Mouse (Mus musculus) forebrain, embryonic 12.5 days (tissue): Measurements from ENCODE around the gene Trhr2. TPM values are rescaled to one million over a fixed set of nuclear protein-coding genes. Genes with fewer than 3 reads are reported as not detected.
A peak's percentile ranks its signal among the peaks of the same experiment; 100 is the strongest.
"Not testable (repeated sequence)": the region's sequence is repeated elsewhere in the genome, so short reads cannot be mapped to it uniquely, and the experiment has no call there.

Source experiments
- ATAC-seq: fragments of 200-750 bp; cut with Nextera tagmentation; 2 replicates; pipeline ENCODE4 v1.8.0; 2017; ENCODE audit warnings: moderate TSS enrichment; ENCODE audit not compliant: low FRiP score
- H3K27ac ChIP-seq: fragments of 300-500 bp; sonication (generic); 2 replicates; pipeline ENCODE4 v1.5.1; 2016; ENCODE audit warnings: mild to moderate bottlenecking
- H3K27me3 ChIP-seq: fragments of 300-500 bp; sonication (generic); 2 replicates; pipeline ENCODE4 v1.6.1; 2016; ENCODE audit warnings: mild to moderate bottlenecking
- H3K36me3 ChIP-seq: fragments of 300-500 bp; sonication (generic); replicated peaks from 2 replicates; pipeline ENCODE4 v1.6.1; 2016; ENCODE audit warnings: mild to moderate bottlenecking
- H3K4me1 ChIP-seq: fragments of 300-500 bp; sonication (generic); 2 replicates; pipeline ENCODE4 v1.6.1; 2016
- H3K4me2 ChIP-seq: fragments of 300-500 bp; sonication (generic); 2 replicates; pipeline ENCODE4 v1.6.1; 2016; ENCODE audit warnings: mild to moderate bottlenecking, moderate library complexity
- H3K4me3 ChIP-seq: fragments of 300-500 bp; sonication (generic); replicated peaks from 2 replicates; pipeline ENCODE4 v1.5.1; 2016; ENCODE audit warnings: mild to moderate bottlenecking
- H3K9ac ChIP-seq: fragments of 300-500 bp; sonication (generic); 2 replicates; pipeline ENCODE4 v1.6.1; 2016; ENCODE audit warnings: mild to moderate bottlenecking
- H3K9me3 ChIP-seq: fragments of 300-500 bp; sonication (generic); 2 replicates; pipeline ENCODE4 v1.6.1; 2016
- WGBS: fragments of 180-500 bp; shearing (Covaris S2); methylation state at CpG from one replicate; pipeline ENCODE4 v1.1.7; 2016; 5-methylcytosine and 5-hydroxymethylcytosine counted together
- polyA plus RNA-seq: library from polyadenylated mRNA; unstranded; fragments of >200 nt; fragmentation: Nextera tagmentation; extraction: Ambion mirVana; gene quantifications from 2 replicates; pipeline ENCODE4 v1.2.1, GENCODE M21; 2016

Trhr2 gene
- polyA plus RNA-seq, 1 experiment from 2014 or later: not detected

DNA sequence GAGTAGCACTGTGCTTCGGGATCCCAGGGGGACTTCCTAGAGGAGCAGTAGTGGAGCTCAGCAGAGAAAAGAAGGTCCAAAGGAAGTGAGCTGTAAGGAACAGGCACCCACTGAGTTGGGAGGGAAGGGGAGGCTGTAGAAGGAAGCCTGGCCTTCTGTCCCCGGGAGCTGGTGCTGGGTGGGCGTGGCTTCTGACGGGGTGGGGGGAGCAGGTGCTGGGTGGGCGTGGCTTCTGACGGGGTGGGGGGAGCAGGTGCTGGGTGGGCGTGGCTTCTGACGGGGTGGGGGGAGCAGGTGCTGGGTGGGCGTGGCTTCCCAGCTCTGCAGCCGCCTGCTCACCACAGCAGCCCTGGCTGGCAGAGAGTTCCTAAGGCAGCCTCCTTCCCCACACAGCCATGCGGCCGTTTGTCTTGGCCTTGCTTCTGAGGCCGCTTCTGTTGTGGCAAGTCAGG lies 36.6 kb downstream of the Trhr2 start:
- not testable (repeated sequence) for ATAC-seq, H3K4me3 ChIP-seq, H3K9ac ChIP-seq, H3K9me3 ChIP-seq, H3K36me3 ChIP-seq
- 0 out of 2 replicates have a peak overlapping the region, but pooled peaks have one; percentile 25 for H3K27ac ChIP-seq
- H3K4me2 ChIP-seq: 0 out of 2 replicates have a peak overlapping the region, but pooled peaks have one; percentile 6
- peaks cover 53% of the 10 kb centered on the region for H3K4me1 ChIP-seq
- peaks cover 16% of the 10 kb centered on the region for H3K27me3 ChIP-seq
- WGBS: 3% methylated on average over 13 of the region's 13 CpGs

DNA sequence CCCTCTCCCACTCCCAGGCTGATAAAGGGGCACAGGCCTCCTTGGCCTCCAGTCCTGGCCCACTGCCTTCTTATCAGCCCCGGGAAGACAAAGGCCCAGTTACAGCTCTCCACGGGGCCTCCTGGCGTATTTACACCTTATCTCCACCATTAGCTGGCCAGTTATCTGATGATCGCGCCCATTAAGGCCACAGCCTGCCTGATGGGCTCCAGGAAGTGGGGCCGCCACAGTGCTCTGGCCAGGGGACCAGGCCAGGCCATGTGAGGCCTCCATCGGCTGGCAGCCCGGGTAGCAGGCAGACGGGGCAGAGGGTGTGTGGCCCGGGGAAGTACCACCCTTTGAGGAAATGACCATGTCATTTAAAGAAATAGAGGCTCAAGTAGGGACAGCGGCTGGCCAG lies 37.8 kb downstream of the Trhr2 start:
- H3K27ac ChIP-seq: no peak overlapping the region
- no peak overlapping the region for H3K4me3 ChIP-seq

DNA sequence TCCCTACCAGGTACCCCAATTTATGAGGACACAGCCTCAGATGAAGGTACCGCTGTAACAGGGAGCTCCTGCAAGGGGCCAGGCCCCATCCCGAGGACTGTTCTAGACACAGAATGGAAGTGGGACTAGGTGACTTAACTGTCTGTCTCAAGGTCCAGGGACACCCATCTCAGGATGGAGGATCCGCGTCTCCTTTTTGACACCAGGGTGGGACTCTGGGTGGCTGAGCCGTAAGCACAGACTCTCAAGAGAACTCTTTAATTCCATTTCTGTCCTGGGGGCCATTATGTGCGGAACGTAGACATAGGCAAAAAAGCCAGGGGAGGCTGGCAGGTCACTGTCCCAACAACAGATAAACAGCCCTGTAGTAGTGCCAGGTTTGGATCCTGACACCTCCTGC lies 38.4 kb downstream of the Trhr2 start:
- Histone ChIP-seq H3K9ac (no peak overlapping the region), H3K27me3 (peaks cover 16% of the 10 kb centered on the region), H3K36me3 (no peaks in the 10 kb centered on the region), H3K4me3 (no peak overlapping the region), H3K9me3 (no peaks in the 10 kb centered on the region), H3K27ac (no peak overlapping the region), H3K4me2 (no peak overlapping the region), H3K4me1 (peaks cover 52% of the 10 kb centered on the region)
- no peak for ATAC-seq
- WGBS: 89% methylated on average over 7 of the region's 7 CpGs

More for the DNA sequence above, 37.8 kb downstream of the Trhr2 start:
- H3K4me1 ChIP-seq: peaks cover 49% of the 10 kb centered on the region
- H3K4me2 ChIP-seq: no peak overlapping the region
- H3K27me3 ChIP-seq: peaks cover 16% of the 10 kb centered on the region
- 64% methylated on average over 11 of the region's 11 CpGs for WGBS
- no peak overlapping the region for H3K9ac ChIP-seq
- no peaks in the 10 kb centered on the region for H3K36me3 ChIP-seq
- H3K9me3 ChIP-seq: no peaks in the 10 kb centered on the region
- ATAC-seq: no peak

DNA sequence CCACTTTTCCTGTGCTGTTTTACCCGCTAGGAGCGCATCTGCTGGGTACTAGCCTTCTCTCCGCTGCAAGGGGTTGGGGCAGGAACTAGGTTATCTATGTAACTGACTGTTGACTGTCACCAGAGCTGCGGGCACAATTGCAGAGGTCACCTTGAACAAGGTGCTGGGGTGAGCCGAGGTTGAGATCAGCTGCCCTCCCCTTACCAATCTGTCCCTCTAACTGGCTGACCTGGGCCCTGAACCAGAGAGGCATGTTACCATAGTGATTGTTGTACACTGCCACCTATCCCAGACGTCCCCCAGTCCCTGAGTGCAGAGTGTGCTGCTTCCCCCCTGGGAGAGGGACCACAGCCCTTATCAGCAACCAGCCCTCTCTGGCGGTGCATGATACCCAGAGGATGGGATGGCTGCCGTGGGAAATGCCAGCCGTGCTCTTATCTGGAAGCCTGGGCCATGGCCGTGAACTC lies 39.1 kb downstream of the Trhr2 start:
- H3K4me1 ChIP-seq: peaks cover 52% of the 10 kb centered on the region
- H3K9me3 ChIP-seq: no peaks in the 10 kb centered on the region
- H3K4me2 ChIP-seq: no peak overlapping the region
- peak overlapping the region; percentile 7; the same call in 1 of the 2 replicates for H3K9ac ChIP-seq
- no peak overlapping the region for H3K4me3 ChIP-seq
- H3K27ac ChIP-seq: no peak overlapping the region
- WGBS: 73% methylated on average over 10 of the region's 10 CpGs
- H3K36me3 ChIP-seq: no peaks in the 10 kb centered on the region
- peaks cover 16% of the 10 kb centered on the region for H3K27me3 ChIP-seq
- ATAC-seq: no peak

DNA sequence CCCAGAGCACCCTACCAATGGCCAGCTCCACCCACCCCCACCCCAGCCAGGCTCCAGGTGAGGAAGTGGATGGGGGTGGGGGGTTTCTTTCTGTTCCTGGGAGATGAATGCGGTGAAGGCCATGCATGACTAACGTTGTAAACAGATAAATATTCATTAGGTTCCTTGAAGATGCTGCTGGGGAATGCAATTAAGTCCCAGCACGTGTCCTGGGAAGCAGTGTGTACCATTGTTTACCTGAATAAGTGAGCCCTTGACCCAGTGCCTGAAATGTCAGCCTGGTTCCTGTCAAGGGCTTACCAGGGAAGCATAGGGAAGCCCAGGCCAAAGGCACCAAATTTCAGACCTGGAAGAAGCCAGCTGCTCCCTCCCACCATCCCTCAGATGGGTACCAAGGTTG lies 40.0 kb downstream of the Trhr2 start:
- no peaks in the 10 kb centered on the region for H3K9me3 ChIP-seq
- no peak overlapping the region for H3K27ac ChIP-seq
- H3K36me3 ChIP-seq: no peaks in the 10 kb centered on the region
- no peak overlapping the region for H3K4me2 ChIP-seq
- WGBS: 7% methylated on average over 3 of the region's 3 CpGs
- no peak overlapping the region for H3K4me3 ChIP-seq
- no peak for ATAC-seq
- H3K4me1 ChIP-seq: peaks cover 43% of the 10 kb centered on the region
- H3K27me3 ChIP-seq: peaks cover 10% of the 10 kb centered on the region
- no peak overlapping the region for H3K9ac ChIP-seq

DNA sequence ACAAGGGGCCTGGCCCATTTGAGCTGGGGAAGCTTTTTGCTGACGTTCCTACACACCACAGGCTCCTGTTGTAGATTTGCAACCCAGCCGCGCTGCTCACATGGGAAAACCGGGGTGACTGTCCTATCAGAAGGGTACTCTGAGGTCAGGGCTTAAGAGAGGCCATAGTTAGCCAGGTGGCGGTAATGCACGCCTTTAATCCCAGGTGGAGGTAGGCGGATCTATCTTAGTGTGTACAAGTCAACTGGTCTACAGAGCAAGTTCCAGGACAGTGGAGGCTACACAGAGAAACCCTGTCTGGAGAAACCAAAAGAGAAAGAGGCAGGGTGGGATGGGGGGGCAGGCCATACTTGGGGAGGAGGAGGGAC lies 40.9 kb downstream of the Trhr2 start:
- Histone ChIP-seq H3K4me1 (peaks cover 34% of the 10 kb centered on the region), H3K27ac (no peak overlapping the region), H3K36me3 (no peaks in the 10 kb centered on the region), H3K9me3 (no peaks in the 10 kb centered on the region), H3K4me2 (no peak overlapping the region), H3K27me3 (peaks cover 4% of the 10 kb centered on the region; the same call in 1 of the 2 replicates), H3K4me3 (no peak overlapping the region), H3K9ac (no peak overlapping the region)
- WGBS: 74% methylated on average over 7 of the region's 7 CpGs
- no peak for ATAC-seq

DNA sequence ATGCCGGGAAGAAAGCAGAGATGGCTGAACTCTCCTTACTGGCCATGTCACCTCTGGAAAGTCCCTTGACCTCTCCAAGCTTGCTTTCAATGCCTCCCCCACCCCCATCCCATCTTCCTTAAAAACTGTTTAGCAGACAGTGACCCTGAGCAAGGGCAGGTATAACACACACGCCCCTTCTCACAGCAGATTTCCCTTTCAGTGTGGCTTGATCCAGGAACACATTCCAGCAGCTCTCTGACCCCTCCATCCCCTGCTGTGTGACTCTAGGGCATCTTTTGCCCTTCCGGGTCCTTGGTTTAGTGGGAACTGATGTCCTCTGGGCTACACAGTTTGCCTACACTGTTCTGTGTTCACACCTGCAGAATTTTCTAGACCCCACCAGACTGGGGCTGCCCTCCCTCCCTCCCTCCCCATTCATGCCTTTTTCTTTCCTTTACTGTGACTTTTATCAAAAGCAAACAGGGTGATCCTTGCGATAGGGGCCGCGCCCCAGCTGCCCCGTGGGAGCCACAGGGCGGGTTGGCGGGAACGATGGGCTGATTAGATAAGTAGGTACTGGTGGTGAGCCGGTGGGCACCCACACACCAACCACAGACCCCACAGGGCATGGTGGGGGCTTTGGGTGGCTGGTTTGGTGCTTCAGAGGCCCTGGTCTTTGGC lies 41.4 kb downstream of the Trhr2 start:
- Histone ChIP-seq H3K27me3 (peaks cover 4% of the 10 kb centered on the region; the same call in 1 of the 2 replicates), H3K9ac (no peak overlapping the region), H3K9me3 (no peaks in the 10 kb centered on the region), H3K4me3 (no peak overlapping the region), H3K4me2 (no peak overlapping the region), H3K36me3 (no peaks in the 10 kb centered on the region), H3K4me1 (peaks cover 29% of the 10 kb centered on the region), H3K27ac (no peak overlapping the region)
- 76% methylated on average over 11 of the region's 11 CpGs for WGBS
- no peak for ATAC-seq

DNA sequence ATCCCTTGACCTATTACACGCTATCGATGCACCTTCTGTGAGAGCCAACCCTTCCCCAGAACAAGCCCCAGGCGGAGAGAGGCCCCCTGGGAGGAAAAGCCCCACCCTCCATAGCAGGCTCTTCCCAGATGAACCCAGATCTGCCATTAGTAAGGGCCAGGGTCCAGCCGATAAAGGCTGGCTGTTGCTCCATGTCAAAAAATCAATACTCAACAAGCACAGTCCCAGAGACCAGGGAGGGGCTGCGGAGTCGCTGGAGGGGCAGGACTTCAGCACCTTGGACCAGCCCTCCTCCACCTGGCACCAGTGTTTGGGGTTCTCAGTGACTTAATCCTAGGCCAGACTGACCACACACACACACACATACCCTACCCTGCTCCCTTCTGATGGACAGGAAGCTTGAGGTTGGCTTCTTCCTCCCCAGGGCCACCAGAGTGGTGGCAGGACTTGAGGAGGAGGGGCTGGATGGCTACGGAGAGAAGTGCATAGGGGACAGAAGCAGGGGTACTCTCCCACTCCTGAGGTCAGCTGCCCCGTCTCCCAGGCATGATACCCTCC lies 42.5 kb downstream of the Trhr2 start:
- 52% methylated on average over 8 of the region's 8 CpGs for WGBS
- peaks cover 4% of the 10 kb centered on the region; the same call in 1 of the 2 replicates for H3K27me3 ChIP-seq
- H3K4me1 ChIP-seq: peaks cover 21% of the 10 kb centered on the region
- no peak overlapping the region for H3K27ac ChIP-seq
- no peak overlapping the region for H3K4me2 ChIP-seq
- H3K4me3 ChIP-seq: no peak overlapping the region
- no peaks in the 10 kb centered on the region for H3K9me3 ChIP-seq
- H3K36me3 ChIP-seq: no peaks in the 10 kb centered on the region
- no peak for ATAC-seq
- H3K9ac ChIP-seq: no peak overlapping the region

DNA sequence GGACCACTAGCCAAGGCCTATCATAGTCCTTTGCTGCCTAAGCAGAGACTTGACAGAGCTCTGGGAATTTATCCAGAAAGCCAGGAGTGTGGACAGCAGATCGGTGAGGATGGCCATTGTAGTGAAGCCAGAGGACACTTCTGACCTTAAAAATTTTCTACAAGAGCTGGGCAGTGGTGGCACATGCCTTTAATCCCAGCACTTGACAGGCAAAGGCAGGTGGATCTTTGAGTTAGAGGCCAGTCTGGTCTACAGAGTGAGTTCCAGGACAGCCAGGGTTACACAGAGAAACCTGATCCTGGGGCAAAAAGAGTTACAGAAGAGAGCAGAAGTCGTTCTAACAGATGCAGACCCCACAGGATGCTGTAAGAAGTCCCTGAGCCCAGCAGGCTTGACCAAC lies 44.1 kb downstream of the Trhr2 start:
- Histone ChIP-seq H3K4me3 (no peak overlapping the region), H3K4me2 (no peak overlapping the region), H3K9me3 (no peaks in the 10 kb centered on the region), H3K4me1 (peaks cover 18% of the 10 kb centered on the region), H3K36me3 (no peaks in the 10 kb centered on the region), H3K9ac (no peak overlapping the region), H3K27me3 (peaks cover 4% of the 10 kb centered on the region; the same call in 1 of the 2 replicates), H3K27ac (no peak overlapping the region)
- ATAC-seq: no peak
- 58% methylated on average over 2 of the region's 2 CpGs for WGBS

DNA sequence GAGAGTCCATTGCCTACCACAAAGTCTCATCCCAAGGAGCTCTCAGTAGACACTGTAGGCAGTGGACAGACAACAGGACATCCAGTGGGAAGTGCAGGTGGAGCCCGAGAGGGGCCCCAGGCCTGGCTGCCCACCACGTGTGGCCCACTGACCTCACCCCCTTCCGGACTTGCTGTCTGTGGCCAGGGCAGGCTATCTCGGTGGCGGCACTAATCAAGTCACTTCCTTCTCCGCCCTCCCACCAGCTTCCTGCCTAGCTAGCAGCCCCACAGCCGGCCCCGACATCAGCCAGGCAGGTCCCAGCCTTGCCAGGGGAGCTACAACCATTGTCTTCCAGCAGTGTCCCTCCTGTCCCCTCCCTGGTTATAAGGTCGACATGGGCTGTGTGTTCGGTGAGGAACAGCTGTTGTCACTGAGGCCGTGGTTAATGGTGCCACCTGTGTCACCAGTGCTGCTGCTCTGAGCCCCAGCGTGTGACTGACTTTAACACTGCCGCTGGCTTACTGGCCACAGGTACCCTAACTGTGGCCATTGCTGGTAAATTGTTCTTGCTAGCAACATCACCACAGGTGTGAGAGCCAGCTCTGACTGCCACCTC lies 45.5 kb downstream of the Trhr2 start:
- Histone ChIP-seq H3K36me3 (no peaks in the 10 kb centered on the region), H3K4me1 (peaks cover 6% of the 10 kb centered on the region; the same call in 1 of the 2 replicates), H3K9me3 (no peaks in the 10 kb centered on the region), H3K9ac (no peak overlapping the region), H3K27me3 (peaks cover 4% of the 10 kb centered on the region; the same call in 1 of the 2 replicates), H3K4me2 (no peak overlapping the region), H3K27ac (no peak overlapping the region), H3K4me3 (no peak overlapping the region)
- no peak for ATAC-seq
- 83% methylated on average over 13 of the region's 13 CpGs for whole genome bisulfite sequencing

DNA sequence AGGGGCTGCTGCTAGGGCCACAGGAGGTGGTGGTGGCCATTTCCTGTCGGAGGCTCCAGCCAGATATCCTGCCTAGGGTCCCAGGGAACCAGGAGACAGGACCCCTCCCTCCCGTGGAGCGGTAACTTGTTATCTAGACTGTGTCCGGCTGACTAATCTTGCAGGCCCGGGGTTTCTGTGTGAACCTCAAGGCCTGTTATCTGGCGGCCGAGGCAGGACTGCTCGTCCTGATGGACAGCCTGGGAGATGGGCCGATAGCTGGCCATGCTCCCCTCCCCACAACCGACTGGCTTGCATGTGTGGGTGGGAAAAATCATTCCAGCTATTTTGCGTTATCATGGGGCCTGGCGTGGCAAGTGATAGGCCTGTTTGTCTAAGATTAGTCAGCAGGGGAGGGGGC lies 47.2 kb downstream of the Trhr2 start:
- 75% methylated on average over 12 of the region's 12 CpGs for WGBS
- H3K27me3 ChIP-seq: no peaks in the 10 kb centered on the region

DNA sequence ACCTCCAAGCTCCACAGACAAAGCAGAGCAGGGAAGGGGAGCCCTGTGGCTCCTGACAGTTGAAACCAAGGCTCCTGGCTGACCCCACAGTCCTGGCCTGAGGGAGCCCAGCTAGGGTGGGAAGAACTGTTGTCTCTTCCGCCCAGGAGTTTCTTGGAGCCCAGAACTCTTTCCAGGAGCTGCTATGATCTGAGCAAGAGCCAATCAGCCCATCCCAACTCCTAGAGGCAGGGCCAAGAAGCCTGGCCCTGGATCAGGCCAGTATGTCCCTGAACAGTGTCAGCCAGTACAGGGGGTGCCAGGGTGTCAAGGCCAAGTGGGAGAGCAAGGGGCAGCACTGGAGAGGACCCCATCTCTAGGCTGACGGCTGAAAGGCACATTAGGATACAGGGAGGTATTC lies 48.0 kb downstream of the Trhr2 start:
- no peak overlapping the region for H3K4me2 ChIP-seq
- no peak overlapping the region for H3K4me3 ChIP-seq
- ATAC-seq: no peak
- 77% methylated on average over 2 of the region's 2 CpGs for WGBS
- no peak overlapping the region for H3K9ac ChIP-seq
- H3K36me3 ChIP-seq: no peaks in the 10 kb centered on the region
- H3K27ac ChIP-seq: no peak overlapping the region
- peaks cover 4% of the 10 kb centered on the region; the same call in 1 of the 2 replicates for H3K4me1 ChIP-seq
- H3K9me3 ChIP-seq: no peaks in the 10 kb centered on the region
- no peaks in the 10 kb centered on the region for H3K27me3 ChIP-seq

More for the DNA sequence above, 47.2 kb downstream of the Trhr2 start:
- Histone ChIP-seq H3K9ac (no peak overlapping the region), H3K4me1 (peaks cover 6% of the 10 kb centered on the region; the same call in 1 of the 2 replicates), H3K4me3 (no peak overlapping the region), H3K4me2 (no peak overlapping the region), H3K36me3 (no peaks in the 10 kb centered on the region), H3K27ac (no peak overlapping the region), H3K9me3 (no peaks in the 10 kb centered on the region)
- ATAC-seq: no peak
